Comparison of ENCODE assay signal across 8 mouse cellular contexts in the genomic region with DNA sequence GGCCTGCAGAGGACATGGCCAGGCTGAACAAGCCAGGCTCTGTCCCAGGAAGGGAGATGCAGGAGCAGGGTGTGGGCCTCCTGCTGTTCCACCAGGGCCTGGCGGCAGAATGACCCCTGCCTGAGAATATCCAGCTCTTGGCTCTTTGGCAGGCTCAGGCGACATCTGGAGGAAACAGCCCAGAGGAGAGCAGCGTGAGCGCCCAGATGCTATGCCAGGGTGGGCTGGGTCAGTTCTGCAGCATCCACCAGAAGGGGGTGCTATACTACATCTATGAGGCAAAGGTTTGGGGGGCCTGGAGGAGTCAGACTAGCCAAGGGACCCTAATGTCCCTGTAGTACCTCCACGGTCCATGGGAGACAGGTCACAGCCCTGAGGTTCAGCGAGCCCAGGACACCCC. TPM values are rescaled to one million over a fixed set of nuclear protein-coding genes. Genes with fewer than 3 reads are reported as not detected.
DNase-seq lines count a peak whose midpoint lies in the region; ATAC-seq and TF ChIP-seq lines count a peak whose summit lies in the region.

No protein-coding gene starts in this region.

- no peak for DNase-seq in forebrain, embryonic 10.5 days (ENCODE audit: extremely low spot score, low spot score)
- peak; percentile 68 for DNase-seq in ZHBTc4 (ENCODE audit: low read depth, low spot score)
- peak; percentile 59 for DNase-seq in gastrocnemius, adult 18-20 months (ENCODE audit: low spot score)
- peak; percentile 83 for DNase-seq in hindbrain, postnatal 0 days (ENCODE audit: low spot score)
- no peak for DNase-seq in liver, embryonic 14.5 days (ENCODE audit: low read depth in 3 of 3, low spot score in 3 of 3)

- no peak for TF ChIP-seq EP300 in liver, embryonic 14.5 days (IDR thresholded peaks at IDR 0.05; ENCODE audit: low read depth)

- H3K27me3 ChIP-seq in forebrain, embryonic 10.5 days (ENCODE audit: poor library complexity, severe bottlenecking), result no peaks in the 10 kb centered on the region
- no peaks in the 10 kb centered on the region for H3K27me3 ChIP-seq in forebrain, embryonic 16.5 days (replicated peaks; ENCODE audit: control insufficient read depth, insufficient read depth, low read length)
- no peaks in the 10 kb centered on the region for H3K27me3 ChIP-seq in hindbrain, postnatal 0 days (ENCODE audit: insufficient read depth, low read length)
- no peaks in the 10 kb centered on the region for H3K27me3 ChIP-seq in liver, embryonic 14.5 days (ENCODE audit: control insufficient read depth, insufficient read depth, low read length)
- H3K27me3 ChIP-seq in neural tube, embryonic 15.5 days (replicated peaks), result no peaks in the 10 kb centered on the region

- no peaks in the 10 kb centered on the region for H3K9me3 ChIP-seq in forebrain, embryonic 10.5 days
- H3K9me3 ChIP-seq in forebrain, embryonic 16.5 days (ENCODE audit: control insufficient read depth, low read length), result no peaks in the 10 kb centered on the region
- H3K9me3 ChIP-seq in hindbrain, postnatal 0 days (ENCODE audit: low read length), result no peaks in the 10 kb centered on the region
- H3K9me3 ChIP-seq in liver, embryonic 14.5 days (ENCODE audit: control insufficient read depth, low read length), result no peaks in the 10 kb centered on the region
- H3K9me3 ChIP-seq in neural tube, embryonic 15.5 days (replicated peaks), result no peaks in the 10 kb centered on the region

- peaks cover 35% of the 10 kb centered on the region for H3K4me1 ChIP-seq in forebrain, embryonic 10.5 days
- peaks cover 34% of the 10 kb centered on the region for H3K4me1 ChIP-seq in forebrain, embryonic 16.5 days (replicated peaks; ENCODE audit: control insufficient read depth, insufficient read depth, low read length)
- H3K4me1 ChIP-seq in hindbrain, postnatal 0 days (ENCODE audit: insufficient read depth, low read length), result peaks cover 22% of the 10 kb centered on the region; the same call in 1 of the 2 replicates
- H3K4me1 ChIP-seq in liver, embryonic 14.5 days (replicated peaks; ENCODE audit: control insufficient read depth in 2 of 2, insufficient read depth in 2 of 2, low read length in 1 of 2), result no peaks in the 10 kb centered on the region
- peaks cover 48% of the 10 kb centered on the region for H3K4me1 ChIP-seq in neural tube, embryonic 15.5 days

- H3K27ac ChIP-seq in forebrain, embryonic 10.5 days, result 0 out of 2 replicates have a peak overlapping the region, but pooled peaks have one; percentile 51
- no peak overlapping the region for H3K27ac ChIP-seq in forebrain, embryonic 16.5 days (ENCODE audit: low read length)
- H3K27ac ChIP-seq in hindbrain, postnatal 0 days, result peak overlapping the region; percentile 54; the same call in 1 of the 2 replicates
- H3K27ac ChIP-seq in liver, embryonic 14.5 days, result no peak overlapping the region
- H3K27ac ChIP-seq in neural tube, embryonic 15.5 days (replicated peaks), result peak overlapping the region; percentile 49

- TF ChIP-seq CTCF in hindbrain, postnatal 0 days (IDR thresholded peaks at IDR 0.05; ENCODE audit: low read depth), result peak; percentile 71
- peak; percentile 74 for TF ChIP-seq CTCF in liver, embryonic 14.5 days (IDR thresholded peaks at IDR 0.05; ENCODE audit: low read depth)

- no peak for ATAC-seq in forebrain, embryonic 16.5 days
- peak; percentile 44 for ATAC-seq in hindbrain, postnatal 0 days
- ATAC-seq in liver, embryonic 14.5 days (ENCODE audit: insufficient read depth), result no peak
- ATAC-seq in neural tube, embryonic 15.5 days (ENCODE audit: low FRiP score), result no peak
- ATAC-seq in frontal cortex, adult (ENCODE audit: low TSS enrichment), result no peak

- whole genome bisulfite sequencing in forebrain, embryonic 10.5 days, result 39% methylated on average over 6 of the region's 6 CpGs
- 46% methylated on average over 6 of the region's 6 CpGs for WGBS in forebrain, embryonic 16.5 days
- 29% methylated on average over 6 of the region's 6 CpGs for WGBS in hindbrain, postnatal 0 days
- WGBS in liver, embryonic 14.5 days (ENCODE audit: insufficient replicate concordance), result 64% methylated on average over 6 of the region's 6 CpGs
- 29% methylated on average over 6 of the region's 6 CpGs for WGBS in neural tube, embryonic 15.5 days

- H3K9ac ChIP-seq in forebrain, embryonic 16.5 days (replicated peaks; ENCODE audit: low read depth, low read length), result no peak overlapping the region
- no peak overlapping the region for H3K9ac ChIP-seq in hindbrain, postnatal 0 days (replicated peaks; ENCODE audit: low read length)
- no peak overlapping the region for H3K9ac ChIP-seq in liver, embryonic 14.5 days (replicated peaks)
- no peak overlapping the region for H3K9ac ChIP-seq in neural tube, embryonic 15.5 days (replicated peaks)

- H3K36me3 ChIP-seq in forebrain, embryonic 10.5 days (replicated peaks), result peaks cover 99% of the 10 kb centered on the region
- peaks cover 19% of the 10 kb centered on the region for H3K36me3 ChIP-seq in forebrain, embryonic 16.5 days (ENCODE audit: control insufficient read depth, insufficient read depth)
- peaks cover 51% of the 10 kb centered on the region for H3K36me3 ChIP-seq in hindbrain, postnatal 0 days (ENCODE audit: insufficient read depth, low read length)
- peaks cover 24% of the 10 kb centered on the region for H3K36me3 ChIP-seq in liver, embryonic 14.5 days (replicated peaks; ENCODE audit: control insufficient read depth, insufficient read depth, low read depth)
- H3K36me3 ChIP-seq in neural tube, embryonic 15.5 days, result peaks cover 70% of the 10 kb centered on the region

- H3K4me3 ChIP-seq in forebrain, embryonic 10.5 days, result 0 out of 2 replicates have a peak overlapping the region, but pooled peaks have one; percentile 9
- no peak overlapping the region for H3K4me3 ChIP-seq in forebrain, embryonic 16.5 days (replicated peaks; ENCODE audit: low read length)
- no peak overlapping the region for H3K4me3 ChIP-seq in hindbrain, postnatal 0 days (ENCODE audit: low read length)
- no peak overlapping the region for H3K4me3 ChIP-seq in liver, embryonic 14.5 days (ENCODE audit: insufficient read depth in 1 of 2, low read depth in 2 of 2, low read length in 2 of 2)
- no peak overlapping the region for H3K4me3 ChIP-seq in neural tube, embryonic 15.5 days (replicated peaks)

- no peak overlapping the region for H3K4me2 ChIP-seq in forebrain, embryonic 16.5 days (ENCODE audit: low read length)
- no peak overlapping the region for H3K4me2 ChIP-seq in hindbrain, postnatal 0 days (ENCODE audit: low read depth, low read length)
- no peak overlapping the region for H3K4me2 ChIP-seq in liver, embryonic 14.5 days (ENCODE audit: low read depth)
- H3K4me2 ChIP-seq in neural tube, embryonic 15.5 days, result no peak overlapping the region

RNA-seq across cellular contexts. Expression of a gene that starts 12.0 kb away (rescaled TPM):
- 61.7 and 64.0 TPM in 2 replicates for polyA plus RNA-seq in forebrain, embryonic 10.5 days (2016; fragmentation: Nextera tagmentation; extraction: Ambion mirVana)
- 45.8 and 49.2 TPM in 2 replicates for polyA plus RNA-seq in forebrain, embryonic 16.5 days (2015; fragmentation: Nextera tagmentation; extraction: Ambion mirVana)
- 1 to 10 TPM; 2.2 to 2.7 TPM for total RNA-seq in gastrocnemius, adult 18-20 months (2021)
- 73.2 and 91.7 TPM in 2 replicates for total RNA-seq in hindbrain, postnatal 0 days (2014; rRNA removed)
- 14.8 and 16.6 TPM in 2 replicates for polyA plus RNA-seq in hindbrain, postnatal 0 days (2015; fragmentation: Nextera tagmentation; extraction: Ambion mirVana)
- polyA plus RNA-seq in liver, embryonic 14.5 days (2012; rRNA removed), result 1.7 and 2.0 TPM in 2 replicates
- 0.36 and 0.58 TPM in 2 replicates for polyA plus RNA-seq in liver, embryonic 14.5 days (2014; fragmentation: Nextera tagmentation; extraction: Ambion mirVana)
- 14.8 and 15.3 TPM in 2 replicates for polyA plus RNA-seq in neural tube, embryonic 15.5 days (2015; fragmentation: Nextera tagmentation; extraction: Ambion mirVana)

RNA-seq across cellular contexts. Expression of a gene that starts 38.1 kb away (rescaled TPM):
- polyA plus RNA-seq in forebrain, embryonic 10.5 days (2016; fragmentation: Nextera tagmentation; extraction: Ambion mirVana), result 106 and 107 TPM in 2 replicates
- polyA plus RNA-seq in forebrain, embryonic 16.5 days (2015; fragmentation: Nextera tagmentation; extraction: Ambion mirVana), result 67.3 and 74.7 TPM in 2 replicates
- 10 to 100 TPM; 11.6 to 12.2 TPM for total RNA-seq in gastrocnemius, adult 18-20 months (2021)
- total RNA-seq in hindbrain, postnatal 0 days (2014; rRNA removed), result 56.5 and 59.7 TPM in 2 replicates
- polyA plus RNA-seq in hindbrain, postnatal 0 days (2015; fragmentation: Nextera tagmentation; extraction: Ambion mirVana), result 42.7 and 42.8 TPM in 2 replicates
- polyA plus RNA-seq in liver, embryonic 14.5 days (2012; rRNA removed), result 16.1 and 18.0 TPM in 2 replicates
- 23.1 and 24.9 TPM in 2 replicates for polyA plus RNA-seq in liver, embryonic 14.5 days (2014; fragmentation: Nextera tagmentation; extraction: Ambion mirVana)
- 59.6 and 61.3 TPM in 2 replicates for polyA plus RNA-seq in neural tube, embryonic 15.5 days (2015; fragmentation: Nextera tagmentation; extraction: Ambion mirVana)

Comparison
In these comparisons a context has a peak if more than half of its experiments do, and no peak if none do; other contexts are left out.
1. H3K27ac ChIP-seq: peak in forebrain, embryonic 10.5 days (single experiment), hindbrain, postnatal 0 days (single experiment) and neural tube, embryonic 15.5 days (single experiment); none in forebrain, embryonic 16.5 days (single experiment) and liver, embryonic 14.5 days (single experiment).
2. DNase-seq: peak in ZHBTc4 (single experiment), gastrocnemius, adult 18-20 months (single experiment) and hindbrain, postnatal 0 days (single experiment); none in forebrain, embryonic 10.5 days (single experiment) and liver, embryonic 14.5 days (0 of 3).